Mouse (Mus musculus) testis, adult 2 months (tissue): ENCODE measurements around the gene Rfxank.

Experiments used
- CTCF ChIP-seq: fragments of 200-500 bp; IDR thresholded peaks from 2 replicates; pipeline ENCODE4 v1.5.1; 2012; ENCODE audit warnings: low read depth, mild to moderate bottlenecking, inconsistent platforms, low read length, moderate library complexity; ENCODE audit not compliant: control insufficient read depth, insufficient read depth, insufficient replicate concordance
- POLR2A ChIP-seq: fragments of 200-500 bp; IDR thresholded peaks from 2 replicates; pipeline ENCODE4 v1.6.1; 2012; ENCODE audit warnings: low read depth, mild to moderate bottlenecking, inconsistent platforms, low read length, moderate library complexity; ENCODE audit not compliant: control insufficient read depth

GRCm38 (mm10) chr8:70174079-70174478 is 35.1 kb upstream of the Rfxank start:
- TF ChIP-seq CTCF (no peak), POLR2A (no peak)
